Comparison of ENCODE assay signal across 34 mouse cellular contexts in the genomic region with DNA sequence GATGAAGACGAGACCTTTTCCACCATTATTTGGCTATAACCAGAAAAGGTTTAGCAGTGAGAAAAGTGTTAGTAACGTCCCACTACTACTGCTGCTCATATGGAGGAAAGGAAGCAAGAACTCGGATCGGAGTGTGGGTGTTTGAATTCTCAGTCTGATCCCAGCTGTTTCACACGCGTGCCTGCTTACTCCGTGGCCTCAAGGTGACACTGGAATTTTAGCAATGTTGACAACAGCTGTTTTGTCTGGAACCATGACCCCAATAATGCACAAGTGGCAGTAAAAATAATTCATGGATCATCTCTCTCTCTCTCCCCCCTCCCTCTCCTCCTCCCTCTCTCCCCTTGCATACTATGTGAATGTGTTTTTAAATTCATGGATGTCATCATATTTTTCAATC.
"Had no signal": no experiment of that assay in that cellular context is flagged by ENCODE, and none has a peak within 500 bp of the region (broad histone marks: within the 10 kb centered on the region; RNA-seq: fewer than 3 reads in every experiment).

No protein-coding gene starts in this region.

- H3K4me3 ChIP-seq: heart, embryonic 10.5 days; heart, embryonic 12.5 days; heart, embryonic 13.5 days; heart, embryonic 15.5 days; hindbrain, embryonic 10.5 days; hindbrain, embryonic 12.5 days; hindbrain, embryonic 13.5 days; hindbrain, embryonic 15.5 days; intestine, embryonic 15.5 days; kidney, embryonic 15.5 days; layer of hippocampus, adult 2 months had no signal

- H3K4me2 ChIP-seq: heart, embryonic 11.5 days; heart, embryonic 12.5 days; heart, embryonic 13.5 days; heart, embryonic 15.5 days; hindbrain, embryonic 12.5 days; hindbrain, embryonic 13.5 days; hindbrain, embryonic 14.5 days; hindbrain, embryonic 15.5 days; intestine, embryonic 15.5 days; kidney, embryonic 15.5 days had no signal

- ATAC-seq: hindbrain, embryonic 16.5 days; hindbrain, postnatal 0 days; inflammation-experienced regulatory T-cells, adult 6 months; intestine, embryonic 15.5 days; intestine, embryonic 16.5 days; intestine, postnatal 0 days had no signal

- H3K27me3 ChIP-seq: heart, embryonic 12.5 days; heart, embryonic 13.5 days; heart, embryonic 15.5 days; hindbrain, embryonic 12.5 days; hindbrain, embryonic 13.5 days; hindbrain, embryonic 15.5 days; intestine, embryonic 15.5 days; kidney, embryonic 15.5 days had no signal

- H3K36me3 ChIP-seq: heart, embryonic 10.5 days; heart, embryonic 12.5 days; heart, embryonic 13.5 days; heart, embryonic 15.5 days; hindbrain, embryonic 10.5 days; hindbrain, embryonic 12.5 days; hindbrain, embryonic 13.5 days; hindbrain, embryonic 15.5 days; intestine, embryonic 15.5 days; kidney, embryonic 15.5 days had no signal

- H3K9ac ChIP-seq: heart, embryonic 12.5 days; heart, embryonic 13.5 days; heart, embryonic 15.5 days; hindbrain, embryonic 12.5 days; hindbrain, embryonic 13.5 days; hindbrain, embryonic 14.5 days; hindbrain, embryonic 15.5 days; intestine, embryonic 15.5 days; kidney, embryonic 15.5 days had no signal

- H3K9me3 ChIP-seq: heart, embryonic 10.5 days; heart, embryonic 12.5 days; heart, embryonic 13.5 days; heart, embryonic 15.5 days; hindbrain, embryonic 10.5 days; hindbrain, embryonic 12.5 days; hindbrain, embryonic 13.5 days; hindbrain, embryonic 15.5 days; intestine, embryonic 15.5 days; kidney, embryonic 15.5 days had no signal

- H3K4me1 ChIP-seq: heart, embryonic 10.5 days; heart, embryonic 12.5 days; heart, embryonic 13.5 days; heart, embryonic 15.5 days; hindbrain, embryonic 10.5 days; hindbrain, embryonic 12.5 days; hindbrain, embryonic 15.5 days; intestine, embryonic 15.5 days; kidney, embryonic 15.5 days had no signal

- DNase-seq: heart, postnatal 10 days; heart, postnatal 14 days; heart, postnatal 36 days; kidney, adult 11 months; kidney, adult 18-20 months; kidney, adult 2 months; kidney, adult 8-10 months; kidney, adult 9 months; kidney, postnatal 10 days; kidney, postnatal 14 days; kidney, postnatal 25 days; kidney, postnatal 36 days; kidney, postnatal 4 days; layer of hippocampus, adult 9-11 months; layer of hippocampus, postnatal 36 days had no signal

- H3K27ac ChIP-seq: heart, embryonic 10.5 days; heart, embryonic 13.5 days; heart, embryonic 15.5 days; hindbrain, embryonic 10.5 days; hindbrain, embryonic 12.5 days; hindbrain, embryonic 13.5 days; hindbrain, embryonic 14.5 days; hindbrain, embryonic 15.5 days; hindbrain, postnatal 0 days; intestine, embryonic 15.5 days; kidney, embryonic 15.5 days; kidney, postnatal 0 days; layer of hippocampus, adult 2 months had no signal
